Mouse (Mus musculus): ENCODE results near the gene Pik3r6. TPM values are rescaled to one million over a fixed set of nuclear protein-coding genes. Genes with fewer than 3 reads are reported as not detected.
A peak's percentile ranks its signal among the peaks of the same experiment; 100 is the strongest.

Gene Pik3r6
- total and polyA plus RNA-seq, 2 experiments from 2014 or later = 1.3 to 1.5 TPM

- ATAC-seq (no peak), DNase-seq (ENCODE audit: low spot score) (no peak)
- 92% methylated on average over 5 of the region's 5 CpGs for WGBS
- H3K27ac ChIP-seq = no peak overlapping the region
- no peak overlapping the region for H3K9ac ChIP-seq (replicated peaks; ENCODE audit: low read length)
- no peaks in the 10 kb centered on the region for H3K4me1 ChIP-seq (ENCODE audit: insufficient read depth, low read length)
- no peak for TF ChIP-seq CTCF (IDR thresholded peaks at IDR 0.05; ENCODE audit: low read depth)
- H3K9me3 ChIP-seq (ENCODE audit: low read length) = no peaks in the 10 kb centered on the region
- H3K27me3 ChIP-seq (ENCODE audit: insufficient read depth, low read length) = no peaks in the 10 kb centered on the region
- H3K4me2 ChIP-seq (ENCODE audit: low read depth, low read length) = no peak overlapping the region
- no peak overlapping the region for H3K4me3 ChIP-seq (ENCODE audit: low read length)
- no peaks in the 10 kb centered on the region for H3K36me3 ChIP-seq (ENCODE audit: insufficient read depth, low read length)
Observed at GRCm38 (mm10) chr11:68570861-68571260, 68.0 kb downstream of the Pik3r6 start.

GRCm38 (mm10) chr11:68577076-68577475, 74.3 kb downstream of the Pik3r6 start:
- Histone ChIP-seq H3K4me3 (ENCODE audit: low read length) (no peak overlapping the region), H3K36me3 (ENCODE audit: insufficient read depth, low read length) (no peaks in the 10 kb centered on the region), H3K9ac (replicated peaks; ENCODE audit: low read length) (no peak overlapping the region), H3K4me2 (ENCODE audit: low read depth, low read length) (no peak overlapping the region), H3K4me1 (ENCODE audit: insufficient read depth, low read length) (peaks cover 12% of the 10 kb centered on the region), H3K27me3 (ENCODE audit: insufficient read depth, low read length) (no peaks in the 10 kb centered on the region), H3K27ac (no peak overlapping the region), H3K9me3 (ENCODE audit: low read length) (no peaks in the 10 kb centered on the region)
- ATAC-seq = no peak
- 63% methylated on average over 1 of the region's 1 CpGs for WGBS
- DNase-seq (ENCODE audit: low spot score) = no peak
- TF ChIP-seq CTCF (IDR thresholded peaks at IDR 0.05; ENCODE audit: low read depth) = no peak

- DNase-seq (ENCODE audit: low spot score) = peak; percentile 87
- Histone ChIP-seq H3K9me3 (ENCODE audit: low read length) (no peaks in the 10 kb centered on the region), H3K4me3 (ENCODE audit: low read length) (no peak overlapping the region), H3K36me3 (ENCODE audit: insufficient read depth, low read length) (no peaks in the 10 kb centered on the region), H3K4me2 (ENCODE audit: low read depth, low read length) (peak overlapping the region; percentile 25; the same call in 1 of the 2 replicates), H3K9ac (replicated peaks; ENCODE audit: low read length) (peak overlapping the region; percentile 28; the same call in 1 of the 2 replicates), H3K27ac (peak overlapping the region; percentile 75), H3K27me3 (ENCODE audit: insufficient read depth, low read length) (no peaks in the 10 kb centered on the region), H3K4me1 (ENCODE audit: insufficient read depth, low read length) (peaks cover 15% of the 10 kb centered on the region)
- peak; percentile 81 for ATAC-seq
- TF ChIP-seq CTCF (IDR thresholded peaks at IDR 0.05; ENCODE audit: low read depth) = peak; percentile 44
- 18% methylated on average over 9 of the region's 9 CpGs for WGBS
Observed at GRCm38 (mm10) chr11:68579462-68579881, 76.7 kb downstream of the Pik3r6 start.

GRCm38 (mm10) chr11:68580566-68580965, 77.7 kb downstream of the Pik3r6 start:
- H3K9me3 ChIP-seq (ENCODE audit: low read length) = no peaks in the 10 kb centered on the region
- no peak for ATAC-seq
- no peak overlapping the region for H3K9ac ChIP-seq (replicated peaks; ENCODE audit: low read length)
- no peak overlapping the region for H3K4me2 ChIP-seq (ENCODE audit: low read depth, low read length)
- H3K27me3 ChIP-seq (ENCODE audit: insufficient read depth, low read length) = no peaks in the 10 kb centered on the region
- H3K4me3 ChIP-seq (ENCODE audit: low read length) = no peak overlapping the region
- H3K4me1 ChIP-seq (ENCODE audit: insufficient read depth, low read length) = peaks cover 15% of the 10 kb centered on the region
- peak; percentile 29 for DNase-seq (ENCODE audit: low spot score)
- TF ChIP-seq CTCF (IDR thresholded peaks at IDR 0.05; ENCODE audit: low read depth) = no peak
- peak overlapping the region; percentile 75; the same call in 1 of the 2 replicates for H3K27ac ChIP-seq
- WGBS = 32% methylated on average over 6 of the region's 6 CpGs
- H3K36me3 ChIP-seq (ENCODE audit: insufficient read depth, low read length) = no peaks in the 10 kb centered on the region

GRCm38 (mm10) chr11:68583225-68583624, 80.4 kb downstream of the Pik3r6 start:
- peaks cover 12% of the 10 kb centered on the region for H3K4me1 ChIP-seq (ENCODE audit: insufficient read depth, low read length)
- H3K4me2 ChIP-seq (ENCODE audit: low read depth, low read length) = no peak overlapping the region
- no peak overlapping the region for H3K4me3 ChIP-seq (ENCODE audit: low read length)
- H3K27ac ChIP-seq = no peak overlapping the region
- 40% methylated on average over 13 of the region's 13 CpGs for WGBS
- TF ChIP-seq CTCF (IDR thresholded peaks at IDR 0.05; ENCODE audit: low read depth) = no peak
- no peaks in the 10 kb centered on the region for H3K27me3 ChIP-seq (ENCODE audit: insufficient read depth, low read length)
- no peaks in the 10 kb centered on the region for H3K9me3 ChIP-seq (ENCODE audit: low read length)
- H3K9ac ChIP-seq (replicated peaks; ENCODE audit: low read length) = no peak overlapping the region
- H3K36me3 ChIP-seq (ENCODE audit: insufficient read depth, low read length) = no peaks in the 10 kb centered on the region
- ATAC-seq = peak; percentile 59; the same call in 1 of the 2 replicates
- DNase-seq (ENCODE audit: low spot score) = peak; percentile 79

- WGBS = 46% methylated on average over 8 of the region's 8 CpGs
- peak; percentile 49 for DNase-seq (ENCODE audit: low spot score)
Observed at GRCm38 (mm10) chr11:68583906-68584480, 81.2 kb downstream of the Pik3r6 start.

GRCm38 (mm10) chr11:68585890-68586289, 83.1 kb downstream of the Pik3r6 start:
- Histone ChIP-seq H3K27ac (no peak overlapping the region), H3K9me3 (ENCODE audit: low read length) (no peaks in the 10 kb centered on the region), H3K9ac (replicated peaks; ENCODE audit: low read length) (no peak overlapping the region), H3K36me3 (ENCODE audit: insufficient read depth, low read length) (no peaks in the 10 kb centered on the region), H3K4me1 (ENCODE audit: insufficient read depth, low read length) (peaks cover 3% of the 10 kb centered on the region; the same call in 1 of the 2 replicates), H3K4me3 (ENCODE audit: low read length) (no peak overlapping the region), H3K4me2 (ENCODE audit: low read depth, low read length) (no peak overlapping the region), H3K27me3 (ENCODE audit: insufficient read depth, low read length) (no peaks in the 10 kb centered on the region)
- ATAC-seq (no peak), DNase-seq (ENCODE audit: low spot score) (peak; percentile 33)
- peak; percentile 53 for TF ChIP-seq CTCF (IDR thresholded peaks at IDR 0.05; ENCODE audit: low read depth)
- WGBS = 22% methylated on average over 3 of the region's 3 CpGs

More at GRCm38 (mm10) chr11:68583906-68584480, 81.2 kb downstream of the Pik3r6 start:
- Histone ChIP-seq H3K27me3 (ENCODE audit: insufficient read depth, low read length) (no peaks in the 10 kb centered on the region), H3K27ac (peak overlapping the region; percentile 49), H3K9ac (replicated peaks; ENCODE audit: low read length) (no peak overlapping the region), H3K4me2 (ENCODE audit: low read depth, low read length) (no peak overlapping the region), H3K36me3 (ENCODE audit: insufficient read depth, low read length) (no peaks in the 10 kb centered on the region), H3K4me1 (ENCODE audit: insufficient read depth, low read length) (peaks cover 12% of the 10 kb centered on the region), H3K9me3 (ENCODE audit: low read length) (no peaks in the 10 kb centered on the region), H3K4me3 (ENCODE audit: low read length) (no peak overlapping the region)
- no peak for TF ChIP-seq CTCF (IDR thresholded peaks at IDR 0.05; ENCODE audit: low read depth)
- ATAC-seq = no peak

Data from hindbrain, postnatal 0 days (tissue).